Mouse (Mus musculus): ENCODE data around the gene Ccdc177. TPM values are rescaled to one million over a fixed set of nuclear protein-coding genes. Genes with fewer than 3 reads are reported as not detected.
"Not testable (repeated sequence)": the region's sequence is repeated elsewhere in the genome, so short reads cannot be mapped to it uniquely, and the experiment has no call there.

Gene Ccdc177
- polyA plus RNA-seq, 1 experiment from 2014 or later, result 0.12 TPM

DNA sequence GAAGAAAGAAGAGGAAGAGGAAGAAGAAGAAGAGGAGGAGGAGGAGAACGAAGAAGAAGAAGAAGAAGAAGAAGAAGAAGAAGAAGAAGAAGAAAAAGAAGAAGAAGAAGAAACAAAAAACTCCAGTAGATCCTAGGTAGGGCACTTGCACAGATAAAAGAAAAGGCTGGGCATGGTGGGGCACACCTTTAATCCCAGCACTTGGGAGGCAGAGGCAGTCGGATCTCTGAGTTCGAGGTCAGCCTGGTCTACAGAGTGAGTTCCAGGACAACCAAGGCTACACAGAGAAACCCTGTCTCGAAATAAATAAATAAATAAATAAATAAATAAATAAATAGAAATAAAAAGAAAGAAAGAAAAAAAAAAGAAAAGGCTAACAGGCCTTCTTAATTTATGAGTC lies 28.8 kb upstream of the Ccdc177 start:
- not testable (repeated sequence) for H3K9me3 ChIP-seq (ENCODE audit: control insufficient read depth, low read length); H3K27ac ChIP-seq (replicated peaks; ENCODE audit: low read depth, low read length); H3K4me1 ChIP-seq (ENCODE audit: control insufficient read depth, insufficient read depth, low read length); H3K4me3 ChIP-seq (ENCODE audit: low read depth, low read length); ATAC-seq (ENCODE audit: insufficient number of reproducible peaks, low FRiP score, low TSS enrichment, low read depth); H3K36me3 ChIP-seq (ENCODE audit: control insufficient read depth, insufficient read depth, low read length); H3K9ac ChIP-seq (ENCODE audit: low read length); DNase-seq (ENCODE audit: low spot score); H3K27me3 ChIP-seq (ENCODE audit: control insufficient read depth, insufficient read depth, low read length); H3K4me2 ChIP-seq (ENCODE audit: low read depth, severe bottlenecking)
- 82% methylated on average over 4 of the region's 4 CpGs for WGBS

DNA sequence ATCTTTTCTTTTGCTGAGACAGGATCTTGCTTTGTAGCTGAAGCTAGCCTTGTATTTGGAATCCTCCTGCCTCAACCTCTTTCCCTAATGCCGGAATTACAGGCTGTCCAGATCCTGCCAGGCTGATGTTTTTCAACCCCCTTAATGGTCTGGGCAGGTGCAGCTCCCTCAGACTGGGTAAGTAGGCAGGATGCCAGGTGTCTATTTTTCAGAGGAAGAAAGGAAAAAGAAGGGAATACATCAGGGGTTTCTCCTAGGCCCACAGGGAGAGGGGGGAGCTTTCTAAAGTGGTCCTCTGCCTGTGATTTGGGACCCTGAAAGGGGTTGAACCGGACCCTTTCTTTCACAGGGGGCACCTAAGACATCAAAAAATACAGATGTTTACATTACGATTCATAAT lies 27.7 kb upstream of the Ccdc177 start:
- Histone ChIP-seq H3K4me3 (ENCODE audit: low read depth, low read length) (no peak overlapping the region), H3K27ac (replicated peaks; ENCODE audit: low read depth, low read length) (no peak overlapping the region), H3K9ac (ENCODE audit: low read length) (no peak overlapping the region), H3K36me3 (ENCODE audit: control insufficient read depth, insufficient read depth, low read length) (no peaks in the 10 kb centered on the region), H3K27me3 (ENCODE audit: control insufficient read depth, insufficient read depth, low read length) (no peaks in the 10 kb centered on the region), H3K9me3 (ENCODE audit: control insufficient read depth, low read length) (no peaks in the 10 kb centered on the region), H3K4me1 (ENCODE audit: control insufficient read depth, insufficient read depth, low read length) (peaks cover 2% of the 10 kb centered on the region; the same call in 1 of the 2 replicates), H3K4me2 (ENCODE audit: low read depth, severe bottlenecking) (no peak overlapping the region)
- WGBS, result 81% methylated on average over 3 of the region's 3 CpGs
- DNase-seq (ENCODE audit: low spot score) (no peak), ATAC-seq (ENCODE audit: insufficient number of reproducible peaks, low FRiP score, low TSS enrichment, low read depth) (no peak)

DNA sequence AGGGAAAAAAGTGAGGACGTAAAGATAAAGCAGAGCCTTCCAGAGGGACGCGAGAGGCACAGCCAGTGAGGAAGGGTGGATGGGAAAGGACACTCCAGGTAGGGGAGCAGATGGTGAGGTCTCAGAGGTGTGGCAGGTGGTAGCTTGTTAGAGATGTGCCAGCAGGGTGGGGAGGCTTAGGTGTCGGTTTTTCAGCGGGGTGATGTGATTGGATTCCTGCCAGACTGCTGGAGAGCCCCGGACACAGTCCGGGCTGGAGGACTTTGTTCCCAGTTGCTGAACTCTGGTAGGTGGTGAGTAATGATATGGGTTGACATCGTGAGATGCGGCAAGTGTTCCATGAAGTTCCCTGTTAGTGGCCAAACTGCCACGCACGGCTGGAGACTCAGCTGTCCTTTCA lies 27.1 kb upstream of the Ccdc177 start:
- no peaks in the 10 kb centered on the region for H3K9me3 ChIP-seq (ENCODE audit: control insufficient read depth, low read length)
- H3K36me3 ChIP-seq (ENCODE audit: control insufficient read depth, insufficient read depth, low read length), result no peaks in the 10 kb centered on the region
- H3K4me2 ChIP-seq (ENCODE audit: low read depth, severe bottlenecking), result no peak overlapping the region
- H3K4me1 ChIP-seq (ENCODE audit: control insufficient read depth, insufficient read depth, low read length), result peaks cover 2% of the 10 kb centered on the region; the same call in 1 of the 2 replicates
- no peak overlapping the region for H3K9ac ChIP-seq (ENCODE audit: low read length)
- no peak for DNase-seq (ENCODE audit: low spot score)
- H3K27me3 ChIP-seq (ENCODE audit: control insufficient read depth, insufficient read depth, low read length), result no peaks in the 10 kb centered on the region
- ATAC-seq (ENCODE audit: insufficient number of reproducible peaks, low FRiP score, low TSS enrichment, low read depth), result no peak
- no peak overlapping the region for H3K27ac ChIP-seq (replicated peaks; ENCODE audit: low read depth, low read length)
- H3K4me3 ChIP-seq (ENCODE audit: low read depth, low read length), result no peak overlapping the region
- 46% methylated on average over 11 of the region's 11 CpGs for WGBS

DNA sequence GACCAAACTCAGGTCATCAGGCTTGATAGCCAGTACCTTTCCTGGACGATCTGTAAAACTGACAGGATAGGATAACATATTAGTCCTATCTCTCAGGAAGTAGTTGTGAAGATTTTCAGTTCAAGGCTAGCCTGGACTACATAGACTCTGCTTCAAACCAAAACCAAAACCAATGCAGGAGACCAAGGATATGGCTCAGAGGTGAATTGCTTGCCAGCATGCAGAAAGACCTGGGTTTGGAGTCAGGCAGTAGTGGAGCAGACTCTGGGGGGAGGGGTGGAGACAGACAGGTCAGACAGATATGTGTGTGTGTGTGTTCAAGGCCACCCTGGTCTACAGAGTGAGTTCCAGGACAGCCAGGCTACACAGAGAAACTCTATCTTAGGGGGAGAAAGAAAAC lies 26.1 kb upstream of the Ccdc177 start:
- WGBS, result 76% methylated on average over 1 of the region's 1 CpGs
- Histone ChIP-seq H3K27me3 (ENCODE audit: control insufficient read depth, insufficient read depth, low read length) (no peaks in the 10 kb centered on the region), H3K4me2 (ENCODE audit: low read depth, severe bottlenecking) (no peak overlapping the region), H3K27ac (replicated peaks; ENCODE audit: low read depth, low read length) (no peak overlapping the region), H3K4me3 (ENCODE audit: low read depth, low read length) (no peak overlapping the region), H3K4me1 (ENCODE audit: control insufficient read depth, insufficient read depth, low read length) (peaks cover 2% of the 10 kb centered on the region; the same call in 1 of the 2 replicates), H3K36me3 (ENCODE audit: control insufficient read depth, insufficient read depth, low read length) (no peaks in the 10 kb centered on the region), H3K9me3 (ENCODE audit: control insufficient read depth, low read length) (no peaks in the 10 kb centered on the region), H3K9ac (ENCODE audit: low read length) (no peak overlapping the region)
- ATAC-seq (ENCODE audit: insufficient number of reproducible peaks, low FRiP score, low TSS enrichment, low read depth) (no peak), DNase-seq (ENCODE audit: low spot score) (no peak)

DNA sequence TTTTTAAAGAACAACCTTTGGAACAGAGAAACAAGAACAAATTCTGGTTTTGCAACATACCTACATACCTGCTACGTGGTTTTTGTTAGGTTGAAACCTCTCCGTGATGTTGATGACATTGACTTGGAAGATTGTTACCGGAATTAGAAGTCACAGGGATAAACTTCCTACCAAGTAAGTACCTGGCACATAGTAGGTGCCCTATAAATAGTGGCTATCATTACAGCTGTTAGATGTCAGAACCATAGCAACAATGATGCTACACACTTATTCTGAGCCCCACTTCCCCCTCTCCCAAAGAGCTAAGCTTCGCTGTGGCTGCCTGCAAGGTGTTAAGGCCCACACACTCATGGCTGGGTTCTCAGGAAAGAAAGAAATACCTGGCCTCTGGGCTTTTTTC lies 25.1 kb upstream of the Ccdc177 start:
- Histone ChIP-seq H3K9ac (ENCODE audit: low read length) (no peak overlapping the region), H3K27ac (replicated peaks; ENCODE audit: low read depth, low read length) (no peak overlapping the region), H3K4me2 (ENCODE audit: low read depth, severe bottlenecking) (no peak overlapping the region), H3K4me1 (ENCODE audit: control insufficient read depth, insufficient read depth, low read length) (peaks cover 2% of the 10 kb centered on the region; the same call in 1 of the 2 replicates), H3K4me3 (ENCODE audit: low read depth, low read length) (no peak overlapping the region), H3K36me3 (ENCODE audit: control insufficient read depth, insufficient read depth, low read length) (no peaks in the 10 kb centered on the region), H3K9me3 (ENCODE audit: control insufficient read depth, low read length) (no peaks in the 10 kb centered on the region), H3K27me3 (ENCODE audit: control insufficient read depth, insufficient read depth, low read length) (no peaks in the 10 kb centered on the region)
- WGBS, result 94% methylated on average over 4 of the region's 4 CpGs
- ATAC-seq (ENCODE audit: insufficient number of reproducible peaks, low FRiP score, low TSS enrichment, low read depth) (no peak), DNase-seq (ENCODE audit: low spot score) (no peak)

DNA sequence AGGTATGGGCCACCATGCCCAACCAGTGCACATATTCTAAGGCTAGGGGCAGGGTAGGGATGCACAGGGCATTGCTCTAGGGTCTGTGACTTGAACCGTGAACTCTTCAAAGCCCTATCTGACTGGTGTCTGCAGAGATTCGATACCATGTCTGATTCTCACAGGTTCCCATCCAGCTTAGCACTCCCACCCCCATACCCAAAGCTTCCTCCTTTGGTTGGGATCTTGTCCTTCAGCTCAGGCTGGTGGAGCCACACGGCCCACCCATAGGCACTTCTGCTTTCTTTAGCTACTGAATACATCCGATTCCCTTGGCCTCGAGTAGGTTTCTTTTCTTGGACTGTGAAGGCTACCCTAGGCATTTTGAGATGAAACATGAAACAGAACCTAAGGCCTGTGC lies 24.5 kb upstream of the Ccdc177 start:
- ATAC-seq (ENCODE audit: insufficient number of reproducible peaks, low FRiP score, low TSS enrichment, low read depth), result no peak

DNA sequence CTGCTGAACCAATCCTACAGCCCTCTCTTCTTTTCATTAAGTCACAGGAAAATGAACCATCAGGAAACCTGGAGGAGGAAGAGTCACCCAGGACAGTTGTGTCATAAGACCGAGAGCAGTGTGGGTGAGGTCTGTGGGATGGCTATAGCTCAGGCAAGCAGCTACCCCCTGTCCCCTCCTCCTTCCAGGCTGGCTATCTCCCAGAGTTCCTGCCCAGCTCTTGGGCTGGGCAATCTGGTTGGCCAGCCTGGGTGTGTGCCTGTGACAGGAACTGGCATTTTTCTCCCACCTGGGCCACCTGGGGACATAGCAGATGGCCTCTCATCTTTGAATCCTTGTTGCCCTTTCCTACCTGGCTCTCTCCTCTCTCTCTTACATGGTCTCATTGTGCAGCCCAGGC lies 23.4 kb upstream of the Ccdc177 start:
- Histone ChIP-seq H3K27ac (replicated peaks; ENCODE audit: low read depth, low read length) (no peak overlapping the region), H3K27me3 (ENCODE audit: control insufficient read depth, insufficient read depth, low read length) (no peaks in the 10 kb centered on the region), H3K4me1 (ENCODE audit: control insufficient read depth, insufficient read depth, low read length) (no peaks in the 10 kb centered on the region), H3K36me3 (ENCODE audit: control insufficient read depth, insufficient read depth, low read length) (no peaks in the 10 kb centered on the region), H3K9me3 (ENCODE audit: control insufficient read depth, low read length) (no peaks in the 10 kb centered on the region), H3K4me3 (ENCODE audit: low read depth, low read length) (no peak overlapping the region), H3K4me2 (ENCODE audit: low read depth, severe bottlenecking) (no peak overlapping the region), H3K9ac (ENCODE audit: low read length) (no peak overlapping the region)
- WGBS, result 69% methylated on average over 1 of the region's 1 CpGs
- no peak for DNase-seq (ENCODE audit: low spot score)
- no peak for ATAC-seq (ENCODE audit: insufficient number of reproducible peaks, low FRiP score, low TSS enrichment, low read depth)

More for the DNA sequence above, 24.5 kb upstream of the Ccdc177 start:
- Histone ChIP-seq H3K36me3 (ENCODE audit: control insufficient read depth, insufficient read depth, low read length) (no peaks in the 10 kb centered on the region), H3K4me3 (ENCODE audit: low read depth, low read length) (no peak overlapping the region), H3K27me3 (ENCODE audit: control insufficient read depth, insufficient read depth, low read length) (no peaks in the 10 kb centered on the region), H3K4me2 (ENCODE audit: low read depth, severe bottlenecking) (no peak overlapping the region), H3K4me1 (ENCODE audit: control insufficient read depth, insufficient read depth, low read length) (peaks cover 2% of the 10 kb centered on the region; the same call in 1 of the 2 replicates), H3K9ac (ENCODE audit: low read length) (no peak overlapping the region), H3K9me3 (ENCODE audit: control insufficient read depth, low read length) (no peaks in the 10 kb centered on the region), H3K27ac (replicated peaks; ENCODE audit: low read depth, low read length) (no peak overlapping the region)
- DNase-seq (ENCODE audit: low spot score), result no peak
- WGBS, result 88% methylated on average over 5 of the region's 5 CpGs

DNA sequence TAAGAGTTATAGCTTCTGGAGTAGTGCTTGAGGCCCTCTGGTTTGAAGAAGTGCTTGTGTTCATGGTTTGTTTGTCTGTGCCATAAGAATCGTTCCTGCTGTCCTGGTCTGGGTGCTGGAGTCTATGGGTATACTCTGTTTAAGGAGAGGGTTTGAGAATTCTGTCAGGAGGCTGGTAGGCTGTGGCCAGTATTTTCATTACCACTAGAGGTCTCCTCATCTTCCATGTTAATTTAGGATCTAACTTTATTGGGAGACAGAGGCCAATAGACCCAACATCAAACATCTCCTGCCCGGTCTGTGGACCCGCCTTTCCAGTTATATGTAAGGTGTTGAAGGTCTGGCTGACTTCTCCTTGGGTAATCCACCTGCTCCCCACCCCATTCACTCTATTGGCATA lies 22.4 kb upstream of the Ccdc177 start:
- H3K9ac ChIP-seq (ENCODE audit: low read length), result no peak overlapping the region
- ATAC-seq (ENCODE audit: insufficient number of reproducible peaks, low FRiP score, low TSS enrichment, low read depth) (no peak), DNase-seq (ENCODE audit: low spot score) (no peak)
- no peak overlapping the region for H3K4me2 ChIP-seq (ENCODE audit: low read depth, severe bottlenecking)
- H3K9me3 ChIP-seq (ENCODE audit: control insufficient read depth, low read length), result no peaks in the 10 kb centered on the region
- no peaks in the 10 kb centered on the region for H3K36me3 ChIP-seq (ENCODE audit: control insufficient read depth, insufficient read depth, low read length)
- H3K4me3 ChIP-seq (ENCODE audit: low read depth, low read length), result no peak overlapping the region
- no peaks in the 10 kb centered on the region for H3K4me1 ChIP-seq (ENCODE audit: control insufficient read depth, insufficient read depth, low read length)
- no peak overlapping the region for H3K27ac ChIP-seq (replicated peaks; ENCODE audit: low read depth, low read length)
- H3K27me3 ChIP-seq (ENCODE audit: control insufficient read depth, insufficient read depth, low read length), result no peaks in the 10 kb centered on the region
- WGBS, result 41% methylated on average over 3 of the region's 3 CpGs

DNA sequence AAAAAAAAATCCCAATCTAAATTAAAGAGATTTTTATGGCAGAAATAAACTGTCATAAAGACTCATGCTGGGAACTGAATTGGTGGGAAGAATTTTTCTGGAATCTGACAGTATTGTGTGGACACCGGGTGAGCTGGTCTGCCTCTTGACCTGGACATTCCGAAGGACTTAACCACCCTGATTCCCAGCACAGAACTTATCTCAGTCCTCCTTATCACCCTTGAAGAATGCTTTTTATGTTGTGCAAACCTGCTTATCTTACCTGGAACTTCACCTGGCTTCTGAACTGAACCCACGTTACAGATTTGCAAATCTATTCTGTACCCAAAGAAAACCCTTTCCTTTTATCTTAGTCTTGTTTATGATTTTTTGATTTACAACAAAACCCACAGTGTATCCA lies 21.7 kb upstream of the Ccdc177 start:
- H3K27me3 ChIP-seq (ENCODE audit: control insufficient read depth, insufficient read depth, low read length), result no peaks in the 10 kb centered on the region
- no peak overlapping the region for H3K4me2 ChIP-seq (ENCODE audit: low read depth, severe bottlenecking)
- no peaks in the 10 kb centered on the region for H3K4me1 ChIP-seq (ENCODE audit: control insufficient read depth, insufficient read depth, low read length)
- H3K9me3 ChIP-seq (ENCODE audit: control insufficient read depth, low read length), result no peaks in the 10 kb centered on the region
- H3K9ac ChIP-seq (ENCODE audit: low read length), result no peak overlapping the region
- no peak overlapping the region for H3K4me3 ChIP-seq (ENCODE audit: low read depth, low read length)
- no peak for ATAC-seq (ENCODE audit: insufficient number of reproducible peaks, low FRiP score, low TSS enrichment, low read depth)
- WGBS, result 86% methylated on average over 3 of the region's 3 CpGs
- DNase-seq (ENCODE audit: low spot score), result no peak
- H3K27ac ChIP-seq (replicated peaks; ENCODE audit: low read depth, low read length), result no peak overlapping the region
- no peaks in the 10 kb centered on the region for H3K36me3 ChIP-seq (ENCODE audit: control insufficient read depth, insufficient read depth, low read length)

Data from limb, embryonic 11.5 days (tissue).